Mouse (Mus musculus): ENCODE measurements at regions not wholly inside any gene's neighbourhood (a gene's known extent, or its start where the extent isn't known, plus 50 kb on each side); places are given as distances from the start of the nearest gene placed in this dataset.
A peak's percentile ranks its signal among the peaks of the same experiment; 100 is the strongest.
"Not testable (repeated sequence)": the region's sequence is repeated elsewhere in the genome, so short reads cannot be mapped to it uniquely, and the experiment has no call there.

DNA sequence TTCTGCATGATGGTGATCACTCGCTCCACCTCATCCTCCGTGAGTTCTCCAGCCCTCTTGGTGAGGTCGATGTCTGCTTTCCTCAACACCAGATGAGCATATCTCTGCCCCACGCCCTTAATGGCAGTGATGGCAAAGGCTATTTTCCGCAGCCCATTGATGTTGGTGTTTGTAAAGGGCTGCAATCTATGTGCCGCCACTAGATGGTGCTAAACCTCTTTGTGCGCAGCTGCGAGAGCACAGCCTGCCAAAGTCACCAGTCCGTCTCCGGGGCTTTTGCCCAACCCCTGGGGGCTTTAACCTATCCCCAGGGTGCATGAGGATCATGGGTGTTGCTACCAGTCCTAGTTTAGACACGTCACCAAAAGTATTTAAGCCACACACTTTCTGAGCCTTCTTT lies 140.9 kb upstream of the Cts3 start:
- 28% methylated on average over 10 of the region's 11 CpGs for WGBS
- H3K27me3 ChIP-seq (replicated peaks; ENCODE audit: control insufficient read depth, insufficient read depth, low read length); H3K27ac ChIP-seq (ENCODE audit: low read depth, low read length); H3K9ac ChIP-seq (ENCODE audit: low read depth, low read length); H3K4me2 ChIP-seq (ENCODE audit: low read length); H3K4me1 ChIP-seq (ENCODE audit: control insufficient read depth, insufficient read depth, low read depth, low read length); H3K36me3 ChIP-seq (ENCODE audit: control insufficient read depth, insufficient read depth, low read length); H3K4me3 ChIP-seq (ENCODE audit: low read length); H3K9me3 ChIP-seq (ENCODE audit: control insufficient read depth, low read length); ATAC-seq: not testable (repeated sequence)

DNA sequence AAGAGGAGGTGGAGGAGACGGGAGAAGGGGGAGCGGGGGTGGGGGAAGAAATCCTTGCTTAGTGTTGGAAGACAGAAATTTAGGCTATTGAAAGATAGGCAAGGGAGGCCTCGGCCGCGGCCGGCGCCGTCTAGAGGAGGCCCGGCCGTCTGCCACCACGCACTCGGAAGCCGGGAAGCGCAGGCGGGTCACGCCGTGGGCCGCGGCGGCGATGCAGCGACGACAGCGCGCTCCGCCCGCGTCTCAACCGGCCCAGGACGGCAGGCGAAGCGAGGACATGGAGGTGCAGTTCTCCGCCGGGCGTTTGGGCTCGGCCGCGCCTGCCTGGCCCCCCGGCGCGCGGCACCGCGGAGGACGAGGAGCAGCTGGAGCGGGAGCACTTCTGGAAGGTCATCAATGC lies 95.8 kb upstream of the Cts3 start:
- Histone ChIP-seq H3K27me3 (replicated peaks; ENCODE audit: control insufficient read depth, insufficient read depth, low read length) (no peaks in the 10 kb centered on the region), H3K9me3 (ENCODE audit: control insufficient read depth, low read length) (peaks cover 8% of the 10 kb centered on the region; the same call in 1 of the 2 replicates), H3K27ac (ENCODE audit: low read depth, low read length) (no peak overlapping the region), H3K4me3 (ENCODE audit: low read length) (no peak overlapping the region; the same call in 1 of the 2 replicates), H3K4me2 (ENCODE audit: low read length) (peak overlapping the region; percentile 27; the same call in 1 of the 2 replicates), H3K36me3 (ENCODE audit: control insufficient read depth, insufficient read depth, low read length) (no peaks in the 10 kb centered on the region), H3K9ac (ENCODE audit: low read depth, low read length) (no peak overlapping the region), H3K4me1 (ENCODE audit: control insufficient read depth, insufficient read depth, low read depth, low read length) (no peaks in the 10 kb centered on the region)
- no peak for ATAC-seq
- 15% methylated on average over 46 of the region's 46 CpGs for WGBS
